Mouse (Mus musculus) layer of hippocampus, adult 18-20 months (tissue): ENCODE data around the gene Dpp10. TPM values are rescaled to one million over a fixed set of nuclear protein-coding genes. Genes with fewer than 3 reads are reported as not detected.

Source experiments
- DNase-seq, 2 experiments: peaks; one replicate each; pipeline ENCODE4 v3.0.0; 2022; ENCODE audit warnings: low spot score in 2 of 2
- total RNA-seq, 2 experiments: library from RNA; stranded (reverse); gene quantifications; 2 replicates each; pipeline ENCODE4 v1.2.3; 2021

Gene Dpp10
- total RNA-seq, 2 experiments from 2014 or later = 36.0 to 38.7 TPM

DNA sequence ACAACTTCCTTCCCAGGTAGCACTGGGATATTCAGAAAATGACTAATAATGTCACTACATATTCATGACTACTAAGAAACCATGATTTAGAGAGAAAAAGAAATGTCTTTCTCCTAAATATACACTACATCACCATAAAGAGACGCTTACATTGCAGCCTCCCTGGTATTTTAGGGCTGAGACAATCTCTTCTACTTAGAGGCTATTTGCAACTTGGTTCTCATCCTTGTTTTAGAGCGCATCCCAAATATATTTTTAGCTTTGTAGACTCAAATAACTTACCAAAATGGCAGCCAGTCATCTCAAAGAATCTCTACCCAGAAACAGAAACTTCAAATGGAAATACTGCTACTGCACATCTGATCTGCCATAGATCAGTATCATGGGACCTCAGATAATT is 121.5 kb downstream of the Dpp10 start:
- DNase-seq = no peak

DNA sequence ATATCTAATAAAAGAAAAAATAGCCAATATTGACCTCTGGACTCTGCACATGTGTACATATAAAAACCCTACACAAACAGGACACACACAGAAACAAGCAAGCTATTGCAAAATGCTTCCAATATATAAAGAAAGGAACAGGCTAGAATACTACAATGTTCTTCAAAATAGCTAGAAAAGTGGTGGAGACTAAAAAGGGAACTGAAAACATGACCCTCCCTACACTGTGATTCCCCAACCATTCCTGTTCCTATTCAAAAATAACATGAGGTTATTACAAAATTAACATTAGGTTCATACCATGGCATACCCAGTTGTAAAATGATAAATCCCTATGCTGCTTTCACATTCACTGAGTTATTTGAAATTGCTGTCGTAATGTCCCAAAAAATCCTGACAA is 125.8 kb downstream of the Dpp10 start:
- DNase-seq = no peak

DNA sequence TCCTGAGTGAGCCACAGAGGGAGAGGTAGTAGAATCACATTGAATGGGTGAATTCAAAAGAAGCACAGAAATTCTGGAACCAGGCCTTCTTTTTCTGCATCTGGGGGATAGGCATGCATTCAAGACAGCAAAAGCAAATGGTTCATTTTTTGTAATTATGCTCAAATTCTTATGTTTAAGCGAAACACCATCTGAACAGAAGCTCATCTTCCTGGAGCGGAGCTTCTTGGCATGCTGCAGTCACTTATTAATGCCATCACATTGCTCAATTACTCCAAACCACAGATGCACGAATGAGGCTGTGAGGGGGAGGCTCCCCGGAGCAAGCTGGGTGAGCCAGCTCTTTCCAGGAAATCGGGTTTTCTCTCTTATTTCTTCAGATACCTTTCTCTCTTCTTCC is 142.7 kb downstream of the Dpp10 start:
- DNase-seq = peak; percentile 70 to 82

DNA sequence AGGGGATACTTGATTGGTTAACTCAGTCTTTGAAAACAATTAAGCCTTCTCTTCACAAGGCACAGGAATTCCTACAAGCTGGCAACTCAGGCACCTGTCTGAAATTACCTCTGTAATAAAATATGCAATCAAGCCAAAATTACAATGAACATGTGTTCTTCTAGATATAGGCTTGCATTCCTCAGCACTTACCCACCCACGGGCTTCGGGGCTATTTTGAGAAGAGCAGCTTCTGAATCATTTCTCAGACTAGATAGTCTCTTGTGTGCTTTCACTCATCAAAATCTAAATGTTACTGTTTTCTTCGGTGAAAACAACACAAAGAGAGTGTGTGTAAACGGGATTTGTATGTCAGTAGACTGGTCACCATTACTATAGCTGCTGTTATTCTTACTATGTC is 144.1 kb downstream of the Dpp10 start:
- peak in 1 of 2 experiments; percentile 14 for DNase-seq

DNA sequence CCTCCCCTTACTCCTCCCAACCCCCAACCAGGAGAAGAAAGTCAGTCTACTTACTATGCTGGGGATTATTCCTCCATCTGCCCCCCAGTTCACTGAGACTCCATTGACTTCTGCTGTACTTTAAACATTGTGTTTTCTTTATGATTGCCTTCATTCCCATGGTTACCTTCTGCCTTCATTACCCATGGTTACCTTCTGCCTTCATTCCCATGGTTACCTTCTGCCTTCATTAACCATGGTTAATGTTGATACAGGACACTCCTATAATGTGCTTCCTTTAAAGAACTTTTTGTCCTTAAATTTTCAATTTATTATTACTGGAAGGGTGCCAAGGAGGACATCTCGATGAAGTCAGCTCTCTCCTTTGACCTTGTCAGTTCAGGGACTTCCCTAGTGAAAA is 158.1 kb downstream of the Dpp10 start:
- no peak for DNase-seq

DNA sequence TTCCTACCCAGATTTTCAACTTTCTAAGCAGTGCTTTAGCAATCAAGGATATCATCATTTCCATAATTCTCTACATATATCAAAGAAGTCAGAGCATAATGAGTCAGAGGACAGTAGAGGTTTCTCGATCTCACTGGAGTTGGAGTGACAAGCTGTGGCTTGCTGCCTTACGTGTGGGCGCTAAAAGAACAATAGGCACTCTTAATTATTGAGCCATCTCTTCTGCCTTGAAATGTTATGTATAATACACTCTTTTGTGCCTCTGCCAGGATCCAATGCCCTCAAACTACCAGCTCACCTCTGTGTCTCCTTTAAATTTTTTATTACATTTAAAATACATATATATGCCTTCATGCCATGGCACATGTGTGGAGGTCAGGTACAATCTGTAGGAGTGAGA is 198.5 kb downstream of the Dpp10 start:
- DNase-seq = no peak

DNA sequence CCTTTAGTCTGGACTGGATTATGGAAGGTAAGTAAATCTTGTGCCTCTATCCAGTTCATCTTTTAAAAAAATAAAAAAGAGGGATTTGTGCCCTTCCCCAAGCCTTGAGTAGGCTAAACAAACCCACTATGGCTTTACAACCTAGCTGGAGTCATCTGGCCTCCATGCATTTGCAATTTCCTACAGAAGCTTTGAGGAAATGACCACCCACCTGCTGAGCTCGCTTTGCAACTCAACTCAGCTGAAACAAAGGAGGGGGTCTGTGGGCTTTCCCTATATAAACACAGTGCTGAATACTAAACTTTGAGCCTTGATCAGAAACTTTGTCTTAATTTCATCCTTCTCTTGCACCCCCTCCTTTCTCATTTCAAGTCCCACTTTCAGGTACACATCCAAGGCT is 244.2 kb downstream of the Dpp10 start:
- DNase-seq = no peak

DNA sequence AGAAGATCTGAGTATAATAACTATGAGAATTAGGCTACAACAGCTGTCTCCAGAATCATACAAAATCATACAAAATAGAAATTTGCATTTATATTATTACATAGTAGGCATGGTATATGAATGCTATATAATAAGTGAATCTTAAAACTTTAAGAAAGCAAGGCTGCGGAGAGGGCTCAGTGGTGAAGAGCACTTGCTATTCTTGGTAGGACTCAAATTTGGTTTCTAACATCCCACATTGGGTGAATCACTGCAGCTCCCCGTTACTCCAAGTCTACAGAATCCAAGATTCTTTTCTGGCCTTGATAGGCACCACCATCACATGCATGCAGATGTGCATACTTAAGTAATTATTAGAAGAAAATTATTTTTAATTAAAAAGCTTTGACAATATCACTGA is 279.8 kb downstream of the Dpp10 start:
- no peak for DNase-seq

DNA sequence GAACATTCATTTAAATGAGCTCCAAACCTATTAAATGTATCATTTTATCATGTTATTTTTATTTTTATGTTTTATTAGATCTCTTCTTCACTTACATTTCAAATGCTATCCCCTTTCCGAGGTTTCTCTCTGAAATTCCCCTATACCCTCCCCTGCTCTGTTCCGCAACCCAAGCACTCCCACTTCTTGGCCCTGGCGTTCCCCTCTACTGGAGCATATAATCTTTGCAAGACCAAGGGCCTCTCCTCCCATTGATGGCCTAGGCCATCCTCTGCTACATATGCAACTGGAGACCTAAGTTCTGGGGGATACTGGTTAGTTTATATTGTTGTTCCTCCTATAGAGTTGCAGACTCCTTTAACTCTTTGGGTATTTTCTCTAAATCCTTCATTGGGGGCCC is 283.1 kb downstream of the Dpp10 start:
- no peak for DNase-seq

DNA sequence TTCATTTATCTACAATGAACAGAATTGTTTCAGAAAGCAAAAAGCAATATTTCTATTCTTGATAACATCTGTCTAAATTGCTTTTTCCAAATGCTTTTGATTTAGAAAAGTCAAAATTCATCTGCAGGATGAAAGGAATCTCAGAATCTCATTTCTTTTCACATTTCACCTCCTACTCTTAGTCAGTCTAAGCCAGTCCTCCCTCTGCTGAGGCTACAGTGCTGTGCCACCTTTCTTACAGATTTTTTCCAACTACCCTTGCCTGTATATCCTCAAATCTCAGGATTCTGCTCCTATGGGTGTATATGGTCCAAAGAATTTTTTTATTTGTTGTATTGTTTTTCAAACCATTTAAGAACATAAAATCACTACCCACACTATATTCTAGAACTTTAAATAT is 289.3 kb downstream of the Dpp10 start:
- DNase-seq = no peak

DNA sequence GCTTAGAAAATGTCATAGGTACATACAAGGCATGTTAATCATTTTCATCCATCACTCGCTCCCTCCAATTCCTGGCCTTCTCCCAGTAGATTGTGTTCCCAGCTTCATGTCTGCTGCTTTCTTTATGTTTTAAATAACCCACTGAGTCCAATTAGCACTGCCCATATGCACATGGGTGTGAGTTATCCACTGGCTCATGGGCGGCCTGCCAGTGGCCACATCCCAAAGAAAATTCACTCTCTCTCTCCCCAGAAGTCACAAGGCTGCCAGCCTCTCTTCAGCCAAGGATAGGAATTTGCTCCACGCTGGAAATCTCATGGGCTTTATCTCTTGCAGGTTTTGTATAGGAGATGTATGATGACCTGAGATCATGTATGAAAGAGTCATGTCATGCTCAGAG is 338.1 kb downstream of the Dpp10 start:
- DNase-seq = no peak

DNA sequence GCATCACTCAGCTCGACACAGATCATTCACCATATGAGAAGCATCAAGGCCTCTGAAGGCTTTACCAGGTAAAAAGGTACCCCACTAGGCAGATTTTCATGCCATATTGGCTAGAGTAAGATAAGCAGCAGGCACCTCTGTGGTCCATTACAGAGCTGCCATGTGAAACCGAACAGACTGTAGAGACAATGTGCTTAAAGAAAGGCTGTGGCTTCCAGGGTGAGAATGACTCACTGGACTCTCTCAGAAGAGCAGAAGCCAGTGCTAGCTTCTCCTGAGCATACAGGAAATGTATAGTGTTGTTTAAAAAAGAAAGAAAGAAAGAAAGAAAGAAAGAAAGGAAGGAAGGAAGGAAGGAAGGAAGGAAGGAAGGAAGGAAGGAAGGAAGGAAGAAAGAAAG is 386.9 kb downstream of the Dpp10 start:
- no peak for DNase-seq

DNA sequence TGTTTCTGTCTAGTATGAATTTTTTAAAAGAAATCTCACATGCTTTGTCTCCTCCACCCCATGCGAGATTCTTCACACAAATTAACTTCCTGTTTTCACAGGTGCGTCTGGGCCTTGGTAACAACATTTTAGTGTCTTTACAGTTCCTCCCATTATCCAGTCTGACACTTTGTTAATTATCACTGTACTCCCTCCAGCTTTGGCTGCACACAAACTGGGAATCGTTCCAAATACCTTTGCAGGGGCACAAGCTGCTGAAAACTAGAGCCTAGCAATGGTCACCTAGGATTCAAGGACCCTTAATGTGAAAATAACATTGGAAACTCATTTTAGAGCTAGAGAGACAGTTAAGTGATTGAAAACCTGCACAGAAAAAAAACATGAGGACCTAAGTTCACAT is 388.8 kb downstream of the Dpp10 start:
- no peak for DNase-seq

DNA sequence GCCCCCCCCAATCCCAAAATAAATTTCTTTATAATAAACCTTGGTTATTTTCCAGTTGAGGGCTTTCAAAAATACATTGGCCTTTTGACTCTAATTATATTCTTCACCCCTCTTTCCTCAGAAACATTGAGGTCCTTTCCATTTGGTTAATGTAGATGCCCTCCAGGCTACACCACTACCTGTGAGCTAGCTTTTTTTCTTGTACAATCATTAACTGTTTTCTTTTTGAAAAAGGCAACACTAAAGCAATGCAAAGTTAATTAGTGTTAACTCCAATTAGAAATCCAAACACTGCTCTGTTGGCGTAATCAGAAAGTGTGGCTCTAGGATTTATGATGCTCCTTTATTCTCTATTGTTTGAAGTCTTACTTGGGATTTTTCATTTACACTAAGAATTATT is 407.5 kb downstream of the Dpp10 start:
- DNase-seq = no peak

DNA sequence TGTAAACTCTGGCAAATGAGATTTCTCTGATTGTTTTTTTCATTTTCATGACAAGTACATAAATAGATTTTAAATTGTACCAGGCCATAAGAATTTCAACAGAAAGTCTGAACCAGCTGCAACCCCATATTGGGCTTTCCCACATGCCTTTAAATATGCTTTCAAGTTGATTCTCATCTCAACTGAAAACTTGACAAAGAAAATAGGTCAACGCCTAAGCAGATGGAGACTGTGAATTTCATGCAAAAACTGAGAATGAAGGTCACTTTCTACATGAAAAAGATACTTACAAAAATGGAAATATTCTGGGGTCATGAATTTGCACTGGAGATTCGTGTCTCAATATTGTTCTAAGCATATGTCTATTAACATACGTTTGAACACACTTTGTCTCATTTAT is 417.1 kb downstream of the Dpp10 start:
- DNase-seq = peak in 1 of 2 experiments; percentile 4

DNA sequence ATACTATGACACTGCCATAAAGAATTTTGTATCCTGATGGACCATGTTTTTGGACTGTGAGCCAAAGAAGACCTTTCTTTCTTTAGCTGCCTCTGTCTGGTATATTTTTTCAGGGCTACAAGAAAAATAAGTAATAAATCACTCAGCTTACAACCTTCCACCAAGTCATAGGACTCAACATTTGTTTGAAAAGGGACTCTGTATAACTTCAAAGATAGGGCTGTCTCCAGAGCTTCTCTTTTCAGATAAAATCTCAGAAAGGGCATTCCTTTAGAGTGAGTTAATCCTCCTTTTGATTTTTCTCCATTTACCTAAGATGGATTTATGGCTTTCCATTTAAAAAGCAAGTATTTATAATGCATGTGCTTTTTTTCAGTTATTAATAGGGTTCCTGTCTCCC is 460.5 kb downstream of the Dpp10 start:
- DNase-seq = no peak

DNA sequence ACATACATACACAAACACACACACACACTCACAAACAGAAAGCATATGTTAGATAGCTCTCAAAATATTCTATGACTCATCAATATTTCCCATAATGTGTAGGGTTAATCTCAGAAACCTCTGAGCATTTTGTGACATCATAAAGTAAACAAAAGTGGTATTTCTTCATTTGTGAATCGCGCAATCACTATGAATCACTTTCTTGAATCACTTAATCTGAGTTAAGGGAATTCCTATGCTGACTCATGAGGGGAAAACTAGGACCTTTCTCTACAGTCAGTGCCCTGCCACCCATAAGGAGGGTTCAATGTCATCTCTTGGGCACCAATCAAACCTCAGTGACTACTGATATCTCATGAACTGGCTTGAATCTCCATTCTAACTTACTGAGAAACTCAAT is 465.2 kb downstream of the Dpp10 start:
- no peak for DNase-seq

DNA sequence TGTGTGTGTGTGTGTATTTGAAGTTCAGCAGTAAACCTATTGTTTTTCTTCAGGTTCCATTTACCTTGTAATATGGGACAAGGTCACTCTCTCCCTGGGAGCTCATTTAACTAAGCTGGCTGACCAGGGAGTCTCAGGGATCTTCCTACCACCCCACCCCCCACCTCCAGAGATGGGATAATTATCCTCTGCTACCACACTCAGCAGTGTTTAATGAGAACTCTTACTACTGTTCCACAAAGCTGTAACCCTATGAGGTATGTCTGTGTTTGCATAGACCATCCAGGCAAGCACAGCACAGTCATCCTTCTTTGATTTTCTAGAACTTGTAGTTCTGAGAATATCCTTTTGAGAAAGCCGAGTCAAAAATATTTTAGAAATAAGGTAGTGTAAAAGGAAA is 471.6 kb downstream of the Dpp10 start:
- DNase-seq = no peak

DNA sequence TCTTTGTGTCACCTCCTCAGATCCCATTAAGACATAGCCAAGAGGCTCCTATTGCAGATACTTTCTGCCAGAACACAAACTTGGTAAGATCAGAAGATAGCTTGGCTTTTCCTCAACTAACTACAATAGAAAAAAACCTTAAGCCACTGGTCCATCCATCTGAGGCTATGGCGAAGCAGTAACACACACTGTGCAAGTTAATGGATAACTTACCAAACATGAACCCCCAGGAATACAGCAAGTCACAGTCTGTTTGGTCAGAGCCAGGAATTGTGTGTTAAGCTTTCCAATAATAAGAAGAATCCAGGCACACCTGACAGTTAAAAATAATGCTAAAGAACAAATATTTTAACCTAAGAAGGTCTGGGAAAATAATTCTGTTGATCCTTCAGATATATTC is 502.9 kb downstream of the Dpp10 start:
- DNase-seq = no peak

DNA sequence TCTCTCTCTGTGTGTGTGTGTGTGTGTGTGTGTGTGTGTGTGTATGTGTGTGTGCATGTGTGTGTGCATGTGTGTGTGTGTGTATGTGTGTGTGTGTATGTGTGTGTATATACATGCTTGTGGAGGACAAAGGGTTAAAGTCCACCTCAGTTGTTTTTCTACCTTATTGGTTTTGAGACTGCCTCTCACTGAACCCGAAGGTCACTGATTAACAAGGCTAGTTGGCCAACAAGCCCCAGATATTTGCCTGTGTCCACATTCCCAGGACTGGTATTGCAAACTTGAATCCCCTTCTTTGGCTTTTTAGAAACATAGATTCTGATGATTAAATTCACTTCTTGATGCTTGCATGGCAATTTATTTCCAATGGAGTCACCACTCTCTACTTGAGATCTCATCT is 577.6 kb downstream of the Dpp10 start:
- no peak for DNase-seq

DNA sequence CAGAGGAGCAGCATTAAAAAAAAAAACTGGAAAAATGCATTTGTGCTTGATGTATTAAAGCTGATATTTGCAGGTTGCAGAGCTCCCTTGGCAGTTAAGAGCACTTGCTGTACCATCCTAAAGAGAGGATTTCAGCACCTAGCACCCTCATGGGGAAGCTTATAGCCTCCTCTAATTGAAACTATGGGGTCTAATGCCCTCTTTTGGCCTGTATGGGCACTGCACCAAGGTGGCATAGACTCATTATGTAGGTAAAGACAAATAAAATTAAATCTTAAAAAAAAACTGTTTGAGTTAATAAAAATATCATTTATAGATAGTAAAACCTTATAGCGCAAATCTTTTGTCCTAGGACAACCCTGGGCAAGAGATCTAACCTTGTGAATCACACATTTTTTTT is 631.2 kb downstream of the Dpp10 start:
- peak in 1 of 2 experiments; percentile 10 for DNase-seq

DNA sequence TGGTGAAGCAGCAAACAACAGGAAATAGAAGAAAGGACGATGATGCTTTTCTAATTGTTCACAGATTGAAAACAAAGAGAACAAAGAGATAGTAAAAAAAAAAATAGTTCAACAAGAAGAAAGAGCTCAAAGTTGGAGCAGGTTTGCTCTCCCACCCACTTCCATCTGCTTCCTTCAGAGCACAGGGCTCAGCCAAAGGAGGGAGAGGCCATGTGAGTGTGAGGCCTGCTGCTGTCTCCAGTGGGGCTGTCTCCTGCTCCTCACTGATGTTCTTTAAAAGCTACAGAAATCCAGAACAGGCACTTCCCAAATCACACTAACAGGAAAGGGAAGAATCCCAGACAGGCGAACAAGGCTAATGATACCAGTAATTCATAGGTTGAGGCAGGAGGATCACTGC is 694.1 kb downstream of the Dpp10 start:
- peak in 1 of 2 experiments; percentile 5 for DNase-seq

DNA sequence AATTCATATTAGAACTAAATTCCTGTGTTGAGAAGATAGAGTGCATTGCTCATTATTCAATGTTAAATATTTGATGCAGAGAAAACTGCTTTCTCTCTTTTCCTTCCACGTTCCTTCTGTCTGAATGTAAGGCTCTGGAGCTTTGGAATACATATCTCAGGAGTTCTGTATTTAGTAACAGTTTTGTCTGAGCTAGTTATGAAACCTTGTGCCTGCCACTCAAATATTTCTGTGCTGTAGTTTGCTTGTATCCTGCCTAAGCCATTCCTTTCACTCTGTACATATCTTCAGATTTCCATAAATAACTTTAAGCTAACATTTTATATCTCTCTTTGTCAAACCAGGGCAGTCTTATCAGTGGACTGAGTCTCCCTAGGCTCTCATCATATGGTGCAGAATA is 707.5 kb downstream of the Dpp10 start:
- no peak for DNase-seq

DNA sequence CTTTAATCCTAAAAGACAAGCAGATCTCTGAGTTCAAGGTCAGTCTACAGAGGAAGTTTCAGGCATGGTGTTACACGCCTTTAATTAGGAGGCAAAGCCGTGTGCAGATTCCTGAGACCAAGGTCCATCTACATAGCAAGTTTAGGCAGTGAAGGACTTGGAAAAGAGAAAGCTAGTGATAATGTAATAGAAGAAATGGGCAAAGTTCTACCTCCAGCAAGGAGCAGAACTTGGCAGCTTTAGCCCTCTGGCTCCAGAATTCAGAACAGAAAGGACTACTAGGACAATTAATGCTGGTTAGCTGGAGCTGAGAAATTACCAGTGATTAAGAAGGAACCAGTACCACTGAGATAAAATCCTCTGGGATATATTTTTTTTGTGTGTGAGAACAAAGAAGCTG is 728.5 kb downstream of the Dpp10 start:
- DNase-seq = no peak
